Mouse (Mus musculus): Measurements from ENCODE around the gene Gtdc1. TPM values are rescaled to one million over a fixed set of nuclear protein-coding genes. Genes with fewer than 3 reads are reported as not detected.

Gtdc1 gene
- polyA plus RNA-seq, 1 experiment from 2014 or later, result 12.3 TPM

Other genes starting within 250 kb of the Gtdc1 start
- gene Zeb2, start 189.7 kb upstream of the Gtdc1 start, polyA plus RNA-seq (2014; fragmentation: Nextera tagmentation; extraction: Ambion mirVana), result 44.5 and 49.2 TPM in 2 replicates

All from intestine, embryonic 14.5 days (tissue).